ENCODE assay signal across 8 mouse cellular contexts in the genomic region with DNA sequence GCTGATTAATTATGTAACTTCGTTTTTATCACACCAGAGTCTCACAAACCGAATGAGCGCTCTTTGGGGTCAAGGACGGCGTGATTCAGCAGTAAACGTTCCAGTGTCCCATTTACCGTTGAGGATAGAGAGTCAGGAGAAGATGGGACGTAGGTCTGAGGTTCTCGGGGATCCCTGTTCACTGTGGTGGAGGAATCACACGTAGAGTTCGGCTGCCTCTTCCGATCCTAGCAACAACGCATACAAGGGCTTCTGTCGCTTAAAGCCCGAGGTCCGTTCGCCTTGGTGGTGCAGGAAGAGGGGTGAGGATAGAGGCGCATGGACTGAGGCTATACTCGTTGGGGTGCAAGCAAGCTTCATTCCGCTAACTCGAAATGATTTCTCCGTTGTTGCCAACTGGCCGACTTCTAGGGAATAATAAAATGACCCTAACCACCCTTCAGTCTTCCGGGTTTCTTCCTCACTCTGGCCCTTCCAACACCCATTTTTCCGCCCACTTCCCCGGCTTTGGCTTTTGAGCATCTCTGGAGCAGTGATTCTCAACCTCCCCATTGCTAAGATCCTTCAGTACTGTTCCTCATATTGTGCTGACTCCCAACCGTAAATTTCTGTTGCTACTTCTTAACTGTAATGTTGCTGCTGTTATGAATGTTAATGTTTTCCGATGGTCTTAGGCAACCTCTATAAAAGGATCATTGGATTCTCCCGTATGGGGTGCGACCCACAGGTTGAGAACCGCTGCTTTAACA. TPM values are rescaled to one million over a fixed set of nuclear protein-coding genes. Genes with fewer than 3 reads are reported as not detected.
DNase-seq lines count a peak whose midpoint lies in the region; ATAC-seq and TF ChIP-seq lines count a peak whose summit lies in the region.

No protein-coding gene starts in this region.

- peaks cover 4% of the 10 kb centered on the region for H3K4me1 ChIP-seq in heart, adult 2 months (ENCODE audit: control insufficient read depth, insufficient read depth, low read length)
- H3K4me1 ChIP-seq in liver, embryonic 16.5 days (ENCODE audit: control insufficient read depth, low read depth, low read length), result peaks cover 11% of the 10 kb centered on the region

- peaks cover 19% of the 10 kb centered on the region for H3K36me3 ChIP-seq in heart, adult 2 months (ENCODE audit: control insufficient read depth, insufficient read depth, low read length)
- peaks cover 3% of the 10 kb centered on the region; the same call in 1 of the 2 replicates for H3K36me3 ChIP-seq in liver, embryonic 16.5 days (ENCODE audit: control insufficient read depth, insufficient read depth)

- DNase-seq in 3T3-L1 (ENCODE audit: low read depth, low spot score), result peak; percentile 48
- DNase-seq in T-cell, adult 2 months (ENCODE audit: low spot score), result peak; percentile 27
- peak; percentile 54 for DNase-seq in embryo, embryonic 11 days
- DNase-seq in heart, adult 2 months, result peak; percentile 67 to 77
- peak; percentile 46 to 53 for DNase-seq in kidney, adult 8-10 months
- peak; percentile 52 for DNase-seq in neural tube, embryonic 10.5 days (ENCODE audit: extremely low spot score, low spot score)
- peak; percentile 54 for DNase-seq in testis, postnatal 10 days (ENCODE audit: low spot score)

- peak; percentile 42; the same call in 1 of the 2 replicates for TF ChIP-seq POLR2A in heart, adult 2 months (IDR thresholded peaks at IDR 0.05; ENCODE audit: insufficient read depth, low read depth, low read length)

- H3K9ac ChIP-seq in heart, adult 2 months (ENCODE audit: low read depth, low read length), result peak overlapping the region; percentile 89
- peak overlapping the region; percentile 67 for H3K9ac ChIP-seq in liver, embryonic 16.5 days (ENCODE audit: low read depth, low read length)

- peak overlapping the region; percentile 96 for H3K27ac ChIP-seq in heart, adult 2 months
- H3K27ac ChIP-seq in liver, embryonic 16.5 days (ENCODE audit: low read length), result peak overlapping the region; percentile 83

- TF ChIP-seq EP300 in heart, adult 2 months (IDR thresholded peaks at IDR 0.05; ENCODE audit: insufficient read depth, low read depth, low read length), result peak; percentile 58; the same call in 1 of the 2 replicates

- WGBS in heart, adult 2 months, result under 1% methylated on average over 31 of the region's 31 CpGs
- under 1% methylated on average over 31 of the region's 31 CpGs for WGBS in liver, embryonic 16.5 days (ENCODE audit: insufficient replicate concordance)

- H3K4me3 ChIP-seq in heart, adult 2 months, result peak overlapping the region; percentile 73
- H3K4me3 ChIP-seq in liver, embryonic 16.5 days (ENCODE audit: low read depth, low read length), result peak overlapping the region; percentile 99

- intact Hi-C loops in heart, adult 2 months (cut with DNase I), result loop anchor here (1.0 kb wide), 1 partner anchor 39 kb away; the partner anchor contains the start of gene Gmnn

- H3K4me2 ChIP-seq in liver, embryonic 16.5 days (ENCODE audit: low read depth, low read length), result peak overlapping the region; percentile 70

- no peaks in the 10 kb centered on the region for H3K9me3 ChIP-seq in liver, embryonic 16.5 days (replicated peaks; ENCODE audit: control insufficient read depth, low read length)

- 0 out of 2 replicates have a peak, but pooled peaks have one; percentile 5 for ATAC-seq in liver, embryonic 16.5 days (ENCODE audit: low read depth)

- TF ChIP-seq CTCF in heart, adult 2 months (IDR thresholded peaks at IDR 0.05), result no peak

- H3K27me3 ChIP-seq in heart, adult 2 months (ENCODE audit: control insufficient read depth, insufficient read depth, low read length), result no peaks in the 10 kb centered on the region
- no peaks in the 10 kb centered on the region for H3K27me3 ChIP-seq in liver, embryonic 16.5 days (ENCODE audit: control insufficient read depth, insufficient read depth, low read depth, low read length)

- peaks cover 13% of the 10 kb centered on the region for H3K79me2 ChIP-seq in heart, adult 2 months (replicated peaks; ENCODE audit: control insufficient read depth, insufficient read depth, low read length)

RNA-seq across cellular contexts. Expression of gene BC005537, which starts 1.4 kb away (rescaled TPM):
- total RNA-seq in heart, adult 2 months (2021), result 100 to 1,000 TPM; 111 to 126 TPM
- 30.7 and 50.1 TPM in 2 replicates for polyA plus RNA-seq in heart, adult 2 months (2012; rRNA removed)
- 7.6 and 8.9 TPM in 2 replicates for polyA plus RNA-seq in liver, embryonic 16.5 days (2015; fragmentation: Nextera tagmentation; extraction: Ambion mirVana)

RNA-seq across cellular contexts. Expression of gene Acot13, which starts 31.2 kb away (rescaled TPM):
- 100 to 1,000 TPM; 383 to 456 TPM for total RNA-seq in heart, adult 2 months (2021)
- polyA plus RNA-seq in heart, adult 2 months (2012; rRNA removed), result 365 and 457 TPM in 2 replicates
- 56.0 and 56.9 TPM in 2 replicates for polyA plus RNA-seq in liver, embryonic 16.5 days (2015; fragmentation: Nextera tagmentation; extraction: Ambion mirVana)

RNA-seq across cellular contexts. Expression of gene Tdp2, which starts 31.4 kb away (rescaled TPM):
- 10 to 100 TPM; 12.0 to 13.1 TPM for total RNA-seq in heart, adult 2 months (2021)
- 8.0 and 14.5 TPM in 2 replicates for polyA plus RNA-seq in heart, adult 2 months (2012; rRNA removed)
- polyA plus RNA-seq in liver, embryonic 16.5 days (2015; fragmentation: Nextera tagmentation; extraction: Ambion mirVana), result 19.6 and 22.3 TPM in 2 replicates

RNA-seq across cellular contexts. Expression of gene Gmnn, which starts 38.4 kb away (rescaled TPM):
- total RNA-seq in heart, adult 2 months (2021), result 10 to 100 TPM; 45.9 to 72.3 TPM
- 12.9 and 18.4 TPM in 2 replicates for polyA plus RNA-seq in heart, adult 2 months (2012; rRNA removed)
- polyA plus RNA-seq in liver, embryonic 16.5 days (2015; fragmentation: Nextera tagmentation; extraction: Ambion mirVana), result 82.5 and 101 TPM in 2 replicates

RNA-seq across cellular contexts. Expression of gene D130043K22Rik, which starts 44.8 kb away (rescaled TPM):
- total RNA-seq in heart, adult 2 months (2021), result under 1 TPM in 1 of 2 experiments, not detected in 1; 0.05 TPM
- 0.04 TPM in 1 of 2 replicates, not detected in the other for polyA plus RNA-seq in heart, adult 2 months (2012; rRNA removed)
- 0.12 and 0.27 TPM in 2 replicates for polyA plus RNA-seq in liver, embryonic 16.5 days (2015; fragmentation: Nextera tagmentation; extraction: Ambion mirVana)

Comparison
In these comparisons a context has a peak if more than half of its experiments do, and no peak if none do; other contexts are left out.
1. Peak in every context shown above with its lines: DNase-seq, ATAC-seq, H3K4me3 ChIP-seq and H3K27ac ChIP-seq.